Mouse (Mus musculus): ENCODE measurements around the gene Zbtb38.
A peak's percentile ranks its signal among the peaks of the same experiment; 100 is the strongest.

The Zbtb38 gene

GRCm38 (mm10) chr9:96676671-96677070 lies 76.0 kb downstream of the Zbtb38 start:
- Histone ChIP-seq H3K9me3 (ENCODE audit: low read length) (no peaks in the 10 kb centered on the region), H3K4me3 (replicated peaks; ENCODE audit: low read length) (no peak overlapping the region), H3K4me1 (replicated peaks; ENCODE audit: low read depth, low read length) (peaks cover 30% of the 10 kb centered on the region), H3K36me3 (ENCODE audit: insufficient read depth, low read length) (no peaks in the 10 kb centered on the region), H3K27me3 (ENCODE audit: insufficient read depth, low read length) (no peaks in the 10 kb centered on the region)
- TF ChIP-seq POU5F1 (IDR thresholded peaks at IDR 0.05; ENCODE audit: borderline replicate concordance, low read length) (no peak), CTCF (conservative IDR thresholded peaks at IDR 0.05; ENCODE audit: low read length) (no peak), NANOG (IDR thresholded peaks at IDR 0.05; ENCODE audit: borderline replicate concordance, low read length) (no peak)

- Histone ChIP-seq H3K27me3 (ENCODE audit: insufficient read depth, low read length) (no peaks in the 10 kb centered on the region), H3K4me1 (replicated peaks; ENCODE audit: low read depth, low read length) (peaks cover 29% of the 10 kb centered on the region), H3K4me3 (replicated peaks; ENCODE audit: low read length) (no peak overlapping the region), H3K36me3 (ENCODE audit: insufficient read depth, low read length) (no peaks in the 10 kb centered on the region), H3K9me3 (ENCODE audit: low read length) (no peaks in the 10 kb centered on the region)
- TF ChIP-seq CTCF (conservative IDR thresholded peaks at IDR 0.05; ENCODE audit: low read length) (no peak), NANOG (IDR thresholded peaks at IDR 0.05; ENCODE audit: borderline replicate concordance, low read length) (no peak), POU5F1 (IDR thresholded peaks at IDR 0.05; ENCODE audit: borderline replicate concordance, low read length) (no peak)
These were observed 76.6 kb downstream of the Zbtb38 start for GRCm38 (mm10) chr9:96675763-96676640.

- H3K9me3 ChIP-seq (ENCODE audit: low read length), result no peaks in the 10 kb centered on the region
- H3K36me3 ChIP-seq (ENCODE audit: insufficient read depth, low read length), result no peaks in the 10 kb centered on the region
- peaks cover 37% of the 10 kb centered on the region for H3K4me1 ChIP-seq (replicated peaks; ENCODE audit: low read depth, low read length)
- no peak overlapping the region for H3K4me3 ChIP-seq (replicated peaks; ENCODE audit: low read length)
- no peaks in the 10 kb centered on the region for H3K27me3 ChIP-seq (ENCODE audit: insufficient read depth, low read length)
- TF ChIP-seq POU5F1 (IDR thresholded peaks at IDR 0.05; ENCODE audit: borderline replicate concordance, low read length), result no peak
- peak; percentile 64 for TF ChIP-seq CTCF (conservative IDR thresholded peaks at IDR 0.05; ENCODE audit: low read length)
These were observed 77.4 kb downstream of the Zbtb38 start for GRCm38 (mm10) chr9:96675071-96675762.

- no peak overlapping the region for H3K4me3 ChIP-seq (replicated peaks; ENCODE audit: low read length)
- H3K9me3 ChIP-seq (ENCODE audit: low read length), result no peaks in the 10 kb centered on the region
- H3K36me3 ChIP-seq (ENCODE audit: insufficient read depth, low read length), result no peaks in the 10 kb centered on the region
- no peak for TF ChIP-seq NANOG (IDR thresholded peaks at IDR 0.05; ENCODE audit: borderline replicate concordance, low read length)
- no peak for TF ChIP-seq CTCF (conservative IDR thresholded peaks at IDR 0.05; ENCODE audit: low read length)
- TF ChIP-seq POU5F1 (IDR thresholded peaks at IDR 0.05; ENCODE audit: borderline replicate concordance, low read length), result no peak
- no peaks in the 10 kb centered on the region for H3K27me3 ChIP-seq (ENCODE audit: insufficient read depth, low read length)
- peaks cover 43% of the 10 kb centered on the region for H3K4me1 ChIP-seq (replicated peaks; ENCODE audit: low read depth, low read length)
These were observed 78.3 kb downstream of the Zbtb38 start for GRCm38 (mm10) chr9:96674301-96674700.

GRCm38 (mm10) chr9:96672466-96672865 lies 80.2 kb downstream of the Zbtb38 start:
- Histone ChIP-seq H3K36me3 (ENCODE audit: insufficient read depth, low read length) (no peaks in the 10 kb centered on the region), H3K4me3 (replicated peaks; ENCODE audit: low read length) (no peak overlapping the region), H3K4me1 (replicated peaks; ENCODE audit: low read depth, low read length) (peaks cover 32% of the 10 kb centered on the region), H3K27me3 (ENCODE audit: insufficient read depth, low read length) (no peaks in the 10 kb centered on the region), H3K9me3 (ENCODE audit: low read length) (peaks cover 7% of the 10 kb centered on the region)
- no peak for TF ChIP-seq CTCF (conservative IDR thresholded peaks at IDR 0.05; ENCODE audit: low read length)
- TF ChIP-seq POU5F1 (IDR thresholded peaks at IDR 0.05; ENCODE audit: borderline replicate concordance, low read length), result no peak
- TF ChIP-seq NANOG (IDR thresholded peaks at IDR 0.05; ENCODE audit: borderline replicate concordance, low read length), result no peak

GRCm38 (mm10) chr9:96671249-96671648 lies 81.4 kb downstream of the Zbtb38 start:
- H3K36me3 ChIP-seq (ENCODE audit: insufficient read depth, low read length), result no peaks in the 10 kb centered on the region
- H3K4me3 ChIP-seq (replicated peaks; ENCODE audit: low read length), result no peak overlapping the region
- peaks cover 7% of the 10 kb centered on the region for H3K9me3 ChIP-seq (ENCODE audit: low read length)
- H3K4me1 ChIP-seq (replicated peaks; ENCODE audit: low read depth, low read length), result peaks cover 26% of the 10 kb centered on the region
- H3K27me3 ChIP-seq (ENCODE audit: insufficient read depth, low read length), result no peaks in the 10 kb centered on the region
- TF ChIP-seq POU5F1 (IDR thresholded peaks at IDR 0.05; ENCODE audit: borderline replicate concordance, low read length), result no peak
- no peak for TF ChIP-seq CTCF (conservative IDR thresholded peaks at IDR 0.05; ENCODE audit: low read length)
- TF ChIP-seq NANOG (IDR thresholded peaks at IDR 0.05; ENCODE audit: borderline replicate concordance, low read length), result no peak

- H3K9me3 ChIP-seq (ENCODE audit: low read length), result peaks cover 7% of the 10 kb centered on the region
- TF ChIP-seq POU5F1 (IDR thresholded peaks at IDR 0.05; ENCODE audit: borderline replicate concordance, low read length) (no peak), CTCF (conservative IDR thresholded peaks at IDR 0.05; ENCODE audit: low read length) (peak; percentile 47)
- peak overlapping the region; percentile 57 for H3K4me3 ChIP-seq (replicated peaks; ENCODE audit: low read length)
- no peaks in the 10 kb centered on the region for H3K36me3 ChIP-seq (ENCODE audit: insufficient read depth, low read length)
- H3K27me3 ChIP-seq (ENCODE audit: insufficient read depth, low read length), result no peaks in the 10 kb centered on the region
- H3K4me1 ChIP-seq (replicated peaks; ENCODE audit: low read depth, low read length), result peaks cover 18% of the 10 kb centered on the region
These were observed 82.8 kb downstream of the Zbtb38 start for GRCm38 (mm10) chr9:96669877-96670276.

- Histone ChIP-seq H3K27me3 (ENCODE audit: insufficient read depth, low read length) (no peaks in the 10 kb centered on the region), H3K36me3 (ENCODE audit: insufficient read depth, low read length) (no peaks in the 10 kb centered on the region)
- no peak for TF ChIP-seq NANOG (IDR thresholded peaks at IDR 0.05; ENCODE audit: borderline replicate concordance, low read length)
- peak; percentile 20; the same call in 1 of the 2 replicates for TF ChIP-seq CTCF (conservative IDR thresholded peaks at IDR 0.05; ENCODE audit: low read length)
These were observed 84.0 kb downstream of the Zbtb38 start for GRCm38 (mm10) chr9:96668628-96669027.

More at GRCm38 (mm10) chr9:96668628-96669027, 84.0 kb downstream of the Zbtb38 start:
- Histone ChIP-seq H3K9me3 (ENCODE audit: low read length) (peaks cover 7% of the 10 kb centered on the region), H3K4me1 (replicated peaks; ENCODE audit: low read depth, low read length) (peaks cover 18% of the 10 kb centered on the region), H3K4me3 (replicated peaks; ENCODE audit: low read length) (no peak overlapping the region)

Measured in E14TG2a.4 (cell line).